Mouse (Mus musculus): ENCODE results near the gene Krt9. TPM values are rescaled to one million over a fixed set of nuclear protein-coding genes. Genes with fewer than 3 reads are reported as not detected.

The Krt9 gene
- polyA plus RNA-seq, 1 experiment = not detected

DNA sequence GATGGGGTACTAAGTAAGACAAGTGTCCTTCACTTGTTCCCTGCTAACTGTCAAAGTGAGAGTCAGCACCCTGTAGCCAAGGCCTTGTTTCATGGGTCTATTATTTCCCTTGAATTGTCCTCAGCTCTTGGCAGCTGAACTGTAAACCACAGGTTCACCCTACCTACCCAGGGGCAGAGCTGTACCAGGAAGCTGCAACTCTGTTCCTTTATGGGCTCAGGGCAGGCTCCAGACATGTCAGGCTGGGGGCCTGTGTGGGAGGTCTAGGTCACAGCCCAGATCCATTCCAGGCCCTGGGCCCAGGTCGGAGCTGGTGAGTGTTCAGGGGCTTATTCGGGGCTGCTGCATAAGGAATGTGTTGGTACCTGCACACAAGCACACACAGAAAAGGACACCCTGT is 53.7 kb downstream of the Krt9 start:
- no peak overlapping the region for H3K4me3 ChIP-seq (ENCODE audit: low read depth, low read length)
- H3K36me3 ChIP-seq (ENCODE audit: control insufficient read depth, insufficient read depth, low read length) = peaks cover 40% of the 10 kb centered on the region
- peak overlapping the region; percentile 90 for H3K27ac ChIP-seq (ENCODE audit: insufficient read depth, low read depth, low read length)
- peaks cover 36% of the 10 kb centered on the region for H3K4me1 ChIP-seq (ENCODE audit: control insufficient read depth, insufficient read depth, insufficient read length, low read length)
- TF ChIP-seq CTCF (IDR thresholded peaks at IDR 0.05; ENCODE audit: extremely low read depth, insufficient read length, insufficient replicate concordance, low read depth, low read length) (no peak), POLR2A (IDR thresholded peaks at IDR 0.05; ENCODE audit: low read depth, low read length) (no peak)
- no peaks in the 10 kb centered on the region for H3K27me3 ChIP-seq (ENCODE audit: control insufficient read depth, insufficient read depth, low read length)
- 16% methylated on average over 2 of the region's 2 CpGs for WGBS

DNA sequence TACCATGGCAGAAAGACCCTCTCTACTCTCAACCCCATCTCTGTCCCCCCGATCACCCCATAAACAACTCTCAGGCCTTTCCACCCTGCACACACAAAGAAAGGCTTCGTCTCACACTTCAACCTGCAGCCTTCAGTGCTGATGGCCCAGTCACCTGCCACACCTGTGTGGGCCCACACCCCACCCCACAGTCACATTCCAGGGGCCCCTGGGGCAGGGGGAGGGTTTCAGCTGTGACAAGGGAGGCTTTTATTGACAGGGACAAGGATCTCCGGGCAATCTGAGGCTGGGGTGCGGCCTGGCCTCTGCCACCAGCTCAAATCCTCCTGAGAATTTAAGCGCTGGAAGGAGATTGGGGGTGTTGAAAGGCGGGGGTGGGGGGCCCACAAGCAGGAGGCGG is 54.2 kb downstream of the Krt9 start:
- Histone ChIP-seq H3K27ac (ENCODE audit: insufficient read depth, low read depth, low read length) (peak overlapping the region; percentile 90), H3K4me3 (ENCODE audit: low read depth, low read length) (no peak overlapping the region), H3K27me3 (ENCODE audit: control insufficient read depth, insufficient read depth, low read length) (no peaks in the 10 kb centered on the region), H3K36me3 (ENCODE audit: control insufficient read depth, insufficient read depth, low read length) (peaks cover 34% of the 10 kb centered on the region), H3K4me1 (ENCODE audit: control insufficient read depth, insufficient read depth, insufficient read length, low read length) (peaks cover 36% of the 10 kb centered on the region)
- 32% methylated on average over 7 of the region's 7 CpGs for WGBS
- TF ChIP-seq CTCF (IDR thresholded peaks at IDR 0.05; ENCODE audit: extremely low read depth, insufficient read length, insufficient replicate concordance, low read depth, low read length) (no peak), POLR2A (IDR thresholded peaks at IDR 0.05; ENCODE audit: low read depth, low read length) (0 out of 2 replicates have a peak, but pooled peaks have one; percentile 30)

DNA sequence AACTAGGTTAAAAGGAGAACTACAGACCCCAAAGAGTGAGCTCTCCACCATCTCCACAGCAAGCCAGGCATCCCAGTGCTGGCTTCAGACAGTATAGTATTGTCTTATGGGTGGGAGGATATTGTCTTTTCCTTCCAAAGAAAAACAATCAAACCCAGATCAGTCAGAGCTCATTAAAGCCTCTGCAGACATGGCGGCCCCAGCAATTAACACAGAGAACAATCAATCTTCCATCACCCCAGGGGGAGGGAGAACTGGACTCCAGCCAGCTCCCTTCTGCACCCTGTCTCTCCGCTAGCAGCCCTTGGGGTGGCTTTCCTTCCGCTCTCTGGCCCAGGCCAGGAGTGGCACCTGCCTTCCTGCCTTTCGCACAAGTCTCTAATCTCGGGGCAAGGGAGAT is 55.4 kb downstream of the Krt9 start:
- TF ChIP-seq POLR2A (IDR thresholded peaks at IDR 0.05; ENCODE audit: low read depth, low read length) (0 out of 2 replicates have a peak, but pooled peaks have one; percentile 15), CTCF (IDR thresholded peaks at IDR 0.05; ENCODE audit: extremely low read depth, insufficient read length, insufficient replicate concordance, low read depth, low read length) (no peak)
- H3K36me3 ChIP-seq (ENCODE audit: control insufficient read depth, insufficient read depth, low read length) = peaks cover 31% of the 10 kb centered on the region
- WGBS = 14% methylated on average over 5 of the region's 5 CpGs
- peaks cover 36% of the 10 kb centered on the region for H3K4me1 ChIP-seq (ENCODE audit: control insufficient read depth, insufficient read depth, insufficient read length, low read length)
- no peak overlapping the region for H3K4me3 ChIP-seq (ENCODE audit: low read depth, low read length)
- H3K27me3 ChIP-seq (ENCODE audit: control insufficient read depth, insufficient read depth, low read length) = no peaks in the 10 kb centered on the region
- peak overlapping the region; percentile 77 for H3K27ac ChIP-seq (ENCODE audit: insufficient read depth, low read depth, low read length)

Other genes with a start within 250 kb of the Krt9 start
- not detected in 2 replicates for gene Krtap9-5, start 244.8 kb downstream of the Krt9 start, polyA plus RNA-seq (2012; rRNA removed)
- not detected in 2 replicates for gene Krtap29-1, start 214.2 kb downstream of the Krt9 start, polyA plus RNA-seq (2012; rRNA removed)
- gene Krtap16-1, start 206.6 kb downstream of the Krt9 start, polyA plus RNA-seq (2012; rRNA removed) = not detected in 2 replicates
- not detected in 2 replicates for gene Krtap17-1, start 199.3 kb downstream of the Krt9 start, polyA plus RNA-seq (2012; rRNA removed)
- not detected in 2 replicates for gene Krt33a, start 177.0 kb downstream of the Krt9 start, polyA plus RNA-seq (2012; rRNA removed)
- not detected in 2 replicates for gene Krt33b, start 163.4 kb downstream of the Krt9 start, polyA plus RNA-seq (2012; rRNA removed)
- not detected in 2 replicates for gene Krt34, start 151.7 kb downstream of the Krt9 start, polyA plus RNA-seq (2012; rRNA removed)
- gene Krt31, start 142.7 kb downstream of the Krt9 start, polyA plus RNA-seq (2012; rRNA removed) = 0.20 TPM in 1 of 2 replicates, not detected in the other
- gene Krt32, start 105.0 kb downstream of the Krt9 start, polyA plus RNA-seq (2012; rRNA removed) = not detected in 2 replicates
- not detected in 2 replicates for gene Krt35, start 97.0 kb downstream of the Krt9 start, polyA plus RNA-seq (2012; rRNA removed)
- gene Krt36, start 87.6 kb downstream of the Krt9 start, polyA plus RNA-seq (2012; rRNA removed) = not detected in 2 replicates
- gene Krt13, start 71.7 kb downstream of the Krt9 start, polyA plus RNA-seq (2012; rRNA removed) = 1.0 TPM in 1 of 2 replicates, not detected in the other
- gene Krt15, start 57.3 kb downstream of the Krt9 start, polyA plus RNA-seq (2012; rRNA removed) = 0.32 and 1.1 TPM in 2 replicates
- gene Krt19, start 44.6 kb downstream of the Krt9 start, polyA plus RNA-seq (2012; rRNA removed) = 1,218 and 2,324 TPM in 2 replicates
- 0.27 TPM in 1 of 2 replicates, not detected in the other for gene Krt14, start 14.3 kb upstream of the Krt9 start, polyA plus RNA-seq (2012; rRNA removed)
- 0.08 TPM in 1 of 2 replicates, not detected in the other for gene Krt16, start 55.7 kb upstream of the Krt9 start, polyA plus RNA-seq (2012; rRNA removed)
- gene Krt17, start 67.8 kb upstream of the Krt9 start, polyA plus RNA-seq (2012; rRNA removed) = 0.11 and 0.72 TPM in 2 replicates
- gene Krt42, start 76.6 kb upstream of the Krt9 start, polyA plus RNA-seq (2012; rRNA removed) = 0.09 TPM in 1 of 2 replicates, not detected in the other
- gene Eif1, start 126.6 kb upstream of the Krt9 start, polyA plus RNA-seq (2012; rRNA removed) = 49.3 and 102 TPM in 2 replicates
- gene Gast, start 141.2 kb upstream of the Krt9 start, polyA plus RNA-seq (2012; rRNA removed) = 0.38 and 336 TPM in 2 replicates
- 2.7 and 4.6 TPM in 2 replicates for gene Hap1, start 162.9 kb upstream of the Krt9 start, polyA plus RNA-seq (2012; rRNA removed)
- gene Jup, start 204.5 kb upstream of the Krt9 start, polyA plus RNA-seq (2012; rRNA removed) = 253 and 689 TPM in 2 replicates
- gene P3h4, start 221.6 kb upstream of the Krt9 start, polyA plus RNA-seq (2012; rRNA removed) = 11.4 and 12.8 TPM in 2 replicates
- gene Fkbp10, start 222.5 kb upstream of the Krt9 start, polyA plus RNA-seq (2012; rRNA removed) = 7.2 and 10.0 TPM in 2 replicates
- 7.9 and 8.4 TPM in 2 replicates for gene Nt5c3b, start 248.6 kb upstream of the Krt9 start, polyA plus RNA-seq (2012; rRNA removed)
- gene Klhl10, start 248.7 kb upstream of the Krt9 start, polyA plus RNA-seq (2012; rRNA removed) = 0.04 TPM in 1 of 2 replicates, not detected in the other